In genomic region chr11:70526211-70526610, GRCm38 (mm10) we compare ENCODE assay signal across 9 mouse cellular contexts. TPM values are rescaled to one million over a fixed set of nuclear protein-coding genes. Genes with fewer than 3 reads are reported as not detected.
DNase-seq lines count a peak whose midpoint lies in the region; ATAC-seq and TF ChIP-seq lines count a peak whose summit lies in the region.
"Had no signal": no experiment of that assay in that cellular context is flagged by ENCODE, and none has a peak within 500 bp of the region (broad histone marks: within the 10 kb centered on the region; RNA-seq: fewer than 3 reads in every experiment).

No protein-coding gene starts in this region.

- WGBS in lung, embryonic 16.5 days, result 78% methylated on average over 12 of the region's 12 CpGs
- WGBS in forebrain, embryonic 13.5 days, result 87% methylated on average over 12 of the region's 12 CpGs
- 90% methylated on average over 12 of the region's 12 CpGs for WGBS in limb, embryonic 14.5 days
- 83% methylated on average over 12 of the region's 12 CpGs for WGBS in stomach, embryonic 16.5 days

- H3K4me1 ChIP-seq in lung, embryonic 16.5 days (replicated peaks; ENCODE audit: control insufficient read depth, insufficient read depth, low read length), result peaks cover 5% of the 10 kb centered on the region
- H3K4me1 ChIP-seq in forebrain, embryonic 13.5 days, result peaks cover 17% of the 10 kb centered on the region
- H3K4me1 ChIP-seq in limb, embryonic 14.5 days (ENCODE audit: control insufficient read depth, insufficient read depth, low read length), result peaks cover 5% of the 10 kb centered on the region
- peaks cover 9% of the 10 kb centered on the region for H3K4me1 ChIP-seq in stomach, embryonic 16.5 days (ENCODE audit: control insufficient read depth, insufficient read depth, low read length)

- H3K4me2 ChIP-seq in lung, embryonic 16.5 days (ENCODE audit: low read depth, low read length), result peak overlapping the region; percentile 58
- peak overlapping the region; percentile 88 for H3K4me2 ChIP-seq in forebrain, embryonic 13.5 days
- H3K4me2 ChIP-seq in limb, embryonic 14.5 days (replicated peaks; ENCODE audit: low read depth, low read length, severe bottlenecking), result peak overlapping the region; percentile 79
- H3K4me2 ChIP-seq in stomach, embryonic 16.5 days (ENCODE audit: low read depth, low read length), result peak overlapping the region; percentile 79

- intact Hi-C loops in left cerebral cortex, postnatal 25 days (cut with DNase I), result no loop called here

- no peak for DNase-seq in lung, postnatal 25 days (ENCODE audit: low spot score)
- DNase-seq in limb, embryonic 14.5 days (ENCODE audit: low spot score), result no peak
- no peak for DNase-seq in left cerebral cortex, postnatal 25 days (ENCODE audit: low spot score in 2 of 2)
- DNase-seq: lung, postnatal 4 days had no signal

- H3K4me3 ChIP-seq in lung, embryonic 16.5 days (ENCODE audit: low read length), result peak overlapping the region; percentile 78
- H3K4me3 ChIP-seq in forebrain, embryonic 13.5 days, result peak overlapping the region; percentile 67
- peak overlapping the region; percentile 65 for H3K4me3 ChIP-seq in limb, embryonic 14.5 days (replicated peaks; ENCODE audit: low read length)
- H3K4me3 ChIP-seq in stomach, embryonic 16.5 days (replicated peaks; ENCODE audit: low read length), result peak overlapping the region; percentile 76

- ATAC-seq in lung, embryonic 16.5 days (ENCODE audit: low read depth), result no peak
- ATAC-seq in forebrain, embryonic 13.5 days, result no peak
- no peak for ATAC-seq in limb, embryonic 14.5 days (ENCODE audit: low FRiP score, low read depth)
- no peak for ATAC-seq in stomach, embryonic 16.5 days (ENCODE audit: insufficient read depth, low FRiP score)
- ATAC-seq in monocyte, adult 5-6 weeks (replicated peaks; ENCODE audit: insufficient number of reproducible peaks, low FRiP score, low TSS enrichment, poor library complexity, severe bottlenecking), result no peak

- H3K36me3 ChIP-seq in lung, embryonic 16.5 days (ENCODE audit: control insufficient read depth, insufficient read depth, low read length), result peaks cover 18% of the 10 kb centered on the region
- H3K36me3 ChIP-seq in forebrain, embryonic 13.5 days (ENCODE audit: poor library complexity, severe bottlenecking), result peaks cover 30% of the 10 kb centered on the region
- peaks cover 26% of the 10 kb centered on the region for H3K36me3 ChIP-seq in limb, embryonic 14.5 days (ENCODE audit: control insufficient read depth, insufficient read depth, low read length)
- H3K36me3 ChIP-seq in stomach, embryonic 16.5 days (ENCODE audit: control insufficient read depth, insufficient read depth, low read length), result peaks cover 16% of the 10 kb centered on the region

- no peak for TF ChIP-seq POLR2A in limb, embryonic 14.5 days (IDR thresholded peaks at IDR 0.05; ENCODE audit: borderline replicate concordance, extremely low read depth, insufficient read depth, insufficient read length)

- H3K27me3 ChIP-seq in lung, embryonic 16.5 days (ENCODE audit: control insufficient read depth, insufficient read depth, low read depth, low read length), result no peaks in the 10 kb centered on the region
- H3K27me3 ChIP-seq in forebrain, embryonic 13.5 days, result no peaks in the 10 kb centered on the region
- H3K27me3 ChIP-seq in limb, embryonic 14.5 days (ENCODE audit: control insufficient read depth, insufficient read depth, low read length), result no peaks in the 10 kb centered on the region
- H3K27me3 ChIP-seq in stomach, embryonic 16.5 days (ENCODE audit: control insufficient read depth, insufficient read depth, low read length), result no peaks in the 10 kb centered on the region

- H3K9me3 ChIP-seq in lung, embryonic 16.5 days (ENCODE audit: control insufficient read depth, low read length), result no peaks in the 10 kb centered on the region
- no peaks in the 10 kb centered on the region for H3K9me3 ChIP-seq in forebrain, embryonic 13.5 days (replicated peaks)
- no peaks in the 10 kb centered on the region for H3K9me3 ChIP-seq in limb, embryonic 14.5 days (ENCODE audit: control insufficient read depth, low read length)
- no peaks in the 10 kb centered on the region for H3K9me3 ChIP-seq in stomach, embryonic 16.5 days (replicated peaks; ENCODE audit: control insufficient read depth, low read length)

- peak overlapping the region; percentile 81 for H3K9ac ChIP-seq in lung, embryonic 16.5 days (ENCODE audit: low read length)
- peak overlapping the region; percentile 78; the same call in 1 of the 2 replicates for H3K9ac ChIP-seq in forebrain, embryonic 13.5 days
- H3K9ac ChIP-seq in limb, embryonic 14.5 days (ENCODE audit: low read depth, low read length, severe bottlenecking), result peak overlapping the region; percentile 72; the same call in 1 of the 2 replicates
- H3K9ac ChIP-seq in stomach, embryonic 16.5 days (ENCODE audit: low read length), result peak overlapping the region; percentile 87

- H3K27ac ChIP-seq in lung, embryonic 16.5 days (ENCODE audit: low read length), result no peak overlapping the region
- no peak overlapping the region for H3K27ac ChIP-seq in forebrain, embryonic 13.5 days
- H3K27ac ChIP-seq in limb, embryonic 14.5 days (replicated peaks; ENCODE audit: low read depth, low read length), result no peak overlapping the region
- no peak overlapping the region for H3K27ac ChIP-seq in stomach, embryonic 16.5 days (ENCODE audit: low read length)

RNA-seq across cellular contexts. Expression of gene Psmb6, which starts 1.0 kb away (rescaled TPM):
- polyA plus RNA-seq in lung, embryonic 16.5 days (2015; fragmentation: Nextera tagmentation; extraction: Ambion mirVana), result 711 and 738 TPM in 2 replicates
- 912 and 933 TPM in 2 replicates for polyA plus RNA-seq in forebrain, embryonic 13.5 days (2015; fragmentation: Nextera tagmentation; extraction: Ambion mirVana)
- 421 and 423 TPM in 2 replicates for polyA plus RNA-seq in limb, embryonic 14.5 days (2012; rRNA removed)
- 755 and 779 TPM in 2 replicates for polyA plus RNA-seq in limb, embryonic 14.5 days (2014; fragmentation: Nextera tagmentation; extraction: Ambion mirVana)
- polyA plus RNA-seq in stomach, embryonic 16.5 days (2015; fragmentation: Nextera tagmentation; extraction: Ambion mirVana), result 614 and 657 TPM in 2 replicates
- 181 to 224 TPM (median 209 TPM) in 3 replicates for total RNA-seq in monocyte, adult 5-6 weeks (2017)
- 100 to 1,000 TPM; 172 to 186 TPM for total RNA-seq in left cerebral cortex, postnatal 25 days (2021)

RNA-seq across cellular contexts. Expression of gene Gm40193, which starts 6.5 kb away (rescaled TPM):
- not detected in 2 replicates for polyA plus RNA-seq in lung, embryonic 16.5 days (2015; fragmentation: Nextera tagmentation; extraction: Ambion mirVana)
- not detected in 2 replicates for polyA plus RNA-seq in forebrain, embryonic 13.5 days (2015; fragmentation: Nextera tagmentation; extraction: Ambion mirVana)
- polyA plus RNA-seq in limb, embryonic 14.5 days (2012; rRNA removed), result 1.2 TPM in 1 of 2 replicates, not detected in the other
- polyA plus RNA-seq in limb, embryonic 14.5 days (2014; fragmentation: Nextera tagmentation; extraction: Ambion mirVana), result not detected in 2 replicates
- polyA plus RNA-seq in stomach, embryonic 16.5 days (2015; fragmentation: Nextera tagmentation; extraction: Ambion mirVana), result not detected in 2 replicates
- total RNA-seq in monocyte, adult 5-6 weeks (2017), result not detected in 3 replicates
- total RNA-seq in left cerebral cortex, postnatal 25 days (2021), result not detected
- total RNA-seq: gastrocnemius, adult 8-10 months had no signal

RNA-seq across cellular contexts. Expression of gene Gltpd2, which starts 7.2 kb away (rescaled TPM):
- polyA plus RNA-seq in lung, embryonic 16.5 days (2015; fragmentation: Nextera tagmentation; extraction: Ambion mirVana), result 0.54 and 0.73 TPM in 2 replicates
- not detected in 2 replicates for polyA plus RNA-seq in forebrain, embryonic 13.5 days (2015; fragmentation: Nextera tagmentation; extraction: Ambion mirVana)
- polyA plus RNA-seq in limb, embryonic 14.5 days (2012; rRNA removed), result 0.24 and 0.36 TPM in 2 replicates
- polyA plus RNA-seq in limb, embryonic 14.5 days (2014; fragmentation: Nextera tagmentation; extraction: Ambion mirVana), result 0.54 and 0.73 TPM in 2 replicates
- 1.9 and 2.0 TPM in 2 replicates for polyA plus RNA-seq in stomach, embryonic 16.5 days (2015; fragmentation: Nextera tagmentation; extraction: Ambion mirVana)
- total RNA-seq in monocyte, adult 5-6 weeks (2017), result not detected in 3 replicates
- total RNA-seq in left cerebral cortex, postnatal 25 days (2021), result not detected
- total RNA-seq: gastrocnemius, adult 8-10 months had no signal

RNA-seq across cellular contexts. Expression of gene Vmo1, which starts 11.8 kb away (rescaled TPM):
- 0.34 and 0.72 TPM in 2 replicates for polyA plus RNA-seq in lung, embryonic 16.5 days (2015; fragmentation: Nextera tagmentation; extraction: Ambion mirVana)
- polyA plus RNA-seq in forebrain, embryonic 13.5 days (2015; fragmentation: Nextera tagmentation; extraction: Ambion mirVana), result 0.57 TPM in 1 of 2 replicates, not detected in the other
- polyA plus RNA-seq in limb, embryonic 14.5 days (2012; rRNA removed), result 0.14 TPM in 1 of 2 replicates, not detected in the other
- polyA plus RNA-seq in limb, embryonic 14.5 days (2014; fragmentation: Nextera tagmentation; extraction: Ambion mirVana), result 0.30 TPM in 1 of 2 replicates, not detected in the other
- polyA plus RNA-seq in stomach, embryonic 16.5 days (2015; fragmentation: Nextera tagmentation; extraction: Ambion mirVana), result 0.36 and 0.92 TPM in 2 replicates
- total RNA-seq in monocyte, adult 5-6 weeks (2017), result not detected in 3 replicates
- not detected for total RNA-seq in left cerebral cortex, postnatal 25 days (2021)
- total RNA-seq: gastrocnemius, adult 8-10 months had no signal

RNA-seq across cellular contexts. Expression of gene Pld2, which starts 13.7 kb away (rescaled TPM):
- 12.5 and 13.1 TPM in 2 replicates for polyA plus RNA-seq in lung, embryonic 16.5 days (2015; fragmentation: Nextera tagmentation; extraction: Ambion mirVana)
- 2.9 and 4.6 TPM in 2 replicates for polyA plus RNA-seq in forebrain, embryonic 13.5 days (2015; fragmentation: Nextera tagmentation; extraction: Ambion mirVana)
- polyA plus RNA-seq in limb, embryonic 14.5 days (2012; rRNA removed), result 18.9 and 22.6 TPM in 2 replicates
- 5.8 and 7.5 TPM in 2 replicates for polyA plus RNA-seq in limb, embryonic 14.5 days (2014; fragmentation: Nextera tagmentation; extraction: Ambion mirVana)
- polyA plus RNA-seq in stomach, embryonic 16.5 days (2015; fragmentation: Nextera tagmentation; extraction: Ambion mirVana), result 17.8 and 21.5 TPM in 2 replicates
- total RNA-seq in monocyte, adult 5-6 weeks (2017), result 5.1 to 22.0 TPM (median 11.1 TPM) in 3 replicates
- 10 to 100 TPM; 13.0 to 15.2 TPM for total RNA-seq in left cerebral cortex, postnatal 25 days (2021)
